Mouse (Mus musculus) E14TG2a.4 (cell line): Measurements from ENCODE around the gene Carf.
A peak's percentile ranks its signal among the peaks of the same experiment; 100 is the strongest.

Experiments
- H3K27me3 ChIP-seq: 2 replicates; pipeline ENCODE4 v1.6.1; 2014; ENCODE audit warnings: low read length, control low read depth; ENCODE audit not compliant: insufficient read depth
- H3K36me3 ChIP-seq: 2 replicates; pipeline ENCODE4 v1.6.1; 2014; ENCODE audit warnings: low read length, control low read depth; ENCODE audit not compliant: insufficient read depth
- H3K4me1 ChIP-seq: replicated peaks from 2 replicates; pipeline ENCODE4 v1.6.1; 2014; ENCODE audit warnings: low read depth, low read length, control low read depth
- H3K4me3 ChIP-seq: replicated peaks from 2 replicates; pipeline ENCODE4 v1.5.1; 2014; ENCODE audit warnings: mild to moderate bottlenecking, low read length
- H3K9me3 ChIP-seq: 2 replicates; pipeline ENCODE4 v1.6.1; 2014; ENCODE audit warnings: low read length, control low read depth
- CTCF ChIP-seq: conservative IDR thresholded peaks from 2 replicates; pipeline ENCODE4 v1.5.1; 2014; ENCODE audit warnings: low read length
- NANOG ChIP-seq: IDR thresholded peaks from 2 replicates; pipeline ENCODE4 v1.6.1; 2014; ENCODE audit warnings: borderline replicate concordance, low read length, mixed read lengths
- POU5F1 ChIP-seq: IDR thresholded peaks from 2 replicates; pipeline ENCODE4 v1.6.1; 2014; ENCODE audit warnings: low read length, borderline replicate concordance

The Carf gene

GRCm38 (mm10) chr1:60188454-60188853, 90.4 kb downstream of the Carf start:
- Histone ChIP-seq H3K4me1 (no peaks in the 10 kb centered on the region), H3K36me3 (0 out of 2 replicates have a peak, but pooled peaks cover 6% of the 10 kb centered on the region), H3K4me3 (no peak overlapping the region), H3K27me3 (no peaks in the 10 kb centered on the region), H3K9me3 (no peaks in the 10 kb centered on the region)
- no peak for TF ChIP-seq CTCF
- no peak for TF ChIP-seq POU5F1
- no peak for TF ChIP-seq NANOG

- H3K4me3 ChIP-seq = no peak overlapping the region
- H3K36me3 ChIP-seq = peaks cover 20% of the 10 kb centered on the region
- H3K4me1 ChIP-seq = no peaks in the 10 kb centered on the region
- no peaks in the 10 kb centered on the region for H3K27me3 ChIP-seq
- TF ChIP-seq NANOG (no peak), CTCF (peak; percentile 84), POU5F1 (no peak)
- H3K9me3 ChIP-seq = no peaks in the 10 kb centered on the region
Measured at GRCm38 (mm10) chr1:60196813-60197212, 98.8 kb downstream of the Carf start.

GRCm38 (mm10) chr1:60199006-60199405, 101.0 kb downstream of the Carf start:
- Histone ChIP-seq H3K4me1 (no peaks in the 10 kb centered on the region), H3K4me3 (no peak overlapping the region), H3K27me3 (no peaks in the 10 kb centered on the region), H3K36me3 (peaks cover 35% of the 10 kb centered on the region), H3K9me3 (no peaks in the 10 kb centered on the region)
- TF ChIP-seq CTCF (no peak), POU5F1 (no peak), NANOG (no peak)
